Mouse (Mus musculus): ENCODE results near the gene Tmem270. TPM values are rescaled to one million over a fixed set of nuclear protein-coding genes. Genes with fewer than 3 reads are reported as not detected.

Tmem270 gene
- polyA plus RNA-seq, 1 experiment from 2014 or later, result not detected

DNA sequence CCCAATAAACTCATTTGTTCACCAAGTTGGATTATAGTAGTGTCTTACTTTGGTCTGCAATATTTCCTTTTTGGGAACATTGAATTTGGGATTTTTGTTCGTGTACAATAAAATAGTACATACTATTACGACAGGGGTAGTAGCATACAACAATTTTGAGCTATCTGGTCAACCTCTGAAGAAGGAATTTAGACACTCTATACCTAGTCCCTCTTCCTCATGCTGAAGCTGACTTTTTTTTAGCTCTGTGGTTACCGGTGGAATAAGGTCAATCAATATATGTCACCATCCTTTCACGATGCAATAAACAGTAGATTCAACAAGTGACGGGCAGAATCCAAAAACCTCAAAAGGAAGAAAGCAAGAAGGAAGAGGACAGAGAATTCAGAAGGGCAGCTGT lies 53.7 kb downstream of the Tmem270 start:
- Histone ChIP-seq H3K4me3 (no peak overlapping the region), H3K9me3 (no peaks in the 10 kb centered on the region), H3K4me2 (replicated peaks) (no peak overlapping the region), H3K27ac (no peak overlapping the region), H3K36me3 (no peaks in the 10 kb centered on the region), H3K27me3 (no peaks in the 10 kb centered on the region), H3K9ac (no peak overlapping the region), H3K4me1 (no peaks in the 10 kb centered on the region)
- WGBS, result 87% methylated on average over 5 of the region's 5 CpGs
- ATAC-seq (ENCODE audit: insufficient number of reproducible peaks, insufficient read depth, low FRiP score, low TSS enrichment), result no peak

Other genes with a start within 250 kb of the Tmem270 start
- 12.3 and 13.8 TPM in 2 replicates for gene Limk1, start 218.1 kb downstream of the Tmem270 start, polyA plus RNA-seq (2016; fragmentation: Nextera tagmentation; extraction: Ambion mirVana)
- 32.7 and 35.4 TPM in 2 replicates for gene Eln, start 159.4 kb downstream of the Tmem270 start, polyA plus RNA-seq (2016; fragmentation: Nextera tagmentation; extraction: Ambion mirVana)
- gene Cldn13, start 8.8 kb upstream of the Tmem270 start, polyA plus RNA-seq (2016; fragmentation: Nextera tagmentation; extraction: Ambion mirVana), result 2.4 and 2.9 TPM in 2 replicates
- 21.7 and 21.8 TPM in 2 replicates for gene Mettl27, start 25.6 kb upstream of the Tmem270 start, polyA plus RNA-seq (2016; fragmentation: Nextera tagmentation; extraction: Ambion mirVana)
- 11.8 and 14.6 TPM in 2 replicates for gene Cldn4, start 40.2 kb upstream of the Tmem270 start, polyA plus RNA-seq (2016; fragmentation: Nextera tagmentation; extraction: Ambion mirVana)
- 14.8 and 20.5 TPM in 2 replicates for gene Cldn3, start 79.5 kb upstream of the Tmem270 start, polyA plus RNA-seq (2016; fragmentation: Nextera tagmentation; extraction: Ambion mirVana)
- gene Abhd11, start 102.4 kb upstream of the Tmem270 start, polyA plus RNA-seq (2016; fragmentation: Nextera tagmentation; extraction: Ambion mirVana), result 49.8 and 51.9 TPM in 2 replicates
- gene Stx1a, start 116.7 kb upstream of the Tmem270 start, polyA plus RNA-seq (2016; fragmentation: Nextera tagmentation; extraction: Ambion mirVana), result 20.4 and 20.7 TPM in 2 replicates
- 31.9 and 34.2 TPM in 2 replicates for gene Dnajc30, start 157.5 kb upstream of the Tmem270 start, polyA plus RNA-seq (2016; fragmentation: Nextera tagmentation; extraction: Ambion mirVana)
- gene Bud23, start 158.2 kb upstream of the Tmem270 start, polyA plus RNA-seq (2016; fragmentation: Nextera tagmentation; extraction: Ambion mirVana), result 145 and 154 TPM in 2 replicates
- 26.4 and 27.2 TPM in 2 replicates for gene Vps37d, start 171.5 kb upstream of the Tmem270 start, polyA plus RNA-seq (2016; fragmentation: Nextera tagmentation; extraction: Ambion mirVana)
- gene Mlxipl, start 183.2 kb upstream of the Tmem270 start, polyA plus RNA-seq (2016; fragmentation: Nextera tagmentation; extraction: Ambion mirVana), result 3.3 and 3.8 TPM in 2 replicates
- 24.8 and 30.0 TPM in 2 replicates for gene Tbl2, start 242.9 kb upstream of the Tmem270 start, polyA plus RNA-seq (2016; fragmentation: Nextera tagmentation; extraction: Ambion mirVana)

Data from embryonic facial prominence, embryonic 12.5 days (tissue).